Mouse (Mus musculus): ENCODE data around the gene Ube2l3.
A peak's percentile ranks its signal among the peaks of the same experiment; 100 is the strongest.

Gene Ube2l3

DNA sequence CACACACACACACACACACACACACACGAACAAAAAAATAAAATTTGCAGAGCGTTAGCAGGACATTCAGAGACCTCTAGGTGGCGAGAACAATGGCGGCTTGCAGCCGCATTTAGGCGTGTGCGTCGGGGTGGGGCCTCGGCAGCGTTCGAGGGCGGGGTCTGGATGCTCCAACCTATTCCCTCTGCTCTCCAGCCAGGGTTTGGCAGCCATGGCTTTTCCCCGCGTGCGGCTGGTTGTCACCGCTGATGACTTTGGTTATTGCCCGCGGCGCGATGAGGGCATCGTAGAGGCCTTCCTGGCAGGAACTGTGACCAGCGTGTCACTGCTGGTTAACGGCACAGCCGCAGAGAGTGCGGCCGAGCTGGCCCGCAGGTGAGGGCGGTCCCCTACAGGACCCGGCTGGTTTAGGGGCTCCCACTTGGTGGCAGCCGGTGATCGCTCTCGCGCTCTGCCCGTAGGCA, 55.6 kb downstream of the Ube2l3 start, which contains the start of gene Ccdc116:
Gene Ccdc116, minus strand, starts transcription at position 458 of the 464 bp plus-strand sequence.
- peak; percentile 80 to 85 for DNase-seq

DNA sequence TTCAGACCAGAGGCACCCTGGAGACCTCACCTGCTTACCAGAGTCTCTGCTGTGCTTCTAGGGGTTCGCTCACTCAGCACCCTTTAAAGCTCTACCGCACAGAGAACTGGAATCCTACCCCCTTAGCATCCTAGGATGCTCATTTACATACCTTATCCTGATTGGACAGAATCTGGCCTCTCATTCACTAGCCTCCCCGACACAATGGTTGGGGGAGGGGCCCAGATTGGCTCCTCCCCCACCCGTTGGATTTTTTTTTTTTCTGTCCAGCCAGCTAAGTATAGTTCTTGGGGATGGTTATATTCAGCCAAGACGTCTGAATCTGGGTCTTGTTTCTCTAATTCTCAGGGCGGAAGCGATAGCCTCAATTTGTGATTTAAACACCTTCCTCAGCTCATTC, 58.1 kb downstream of the Ube2l3 start, which contains the start of gene Ydjc:
Gene Ydjc, plus strand, starts transcription at position 283 of the 400 bp plus-strand sequence.
- DNase-seq, result no peak

DNA sequence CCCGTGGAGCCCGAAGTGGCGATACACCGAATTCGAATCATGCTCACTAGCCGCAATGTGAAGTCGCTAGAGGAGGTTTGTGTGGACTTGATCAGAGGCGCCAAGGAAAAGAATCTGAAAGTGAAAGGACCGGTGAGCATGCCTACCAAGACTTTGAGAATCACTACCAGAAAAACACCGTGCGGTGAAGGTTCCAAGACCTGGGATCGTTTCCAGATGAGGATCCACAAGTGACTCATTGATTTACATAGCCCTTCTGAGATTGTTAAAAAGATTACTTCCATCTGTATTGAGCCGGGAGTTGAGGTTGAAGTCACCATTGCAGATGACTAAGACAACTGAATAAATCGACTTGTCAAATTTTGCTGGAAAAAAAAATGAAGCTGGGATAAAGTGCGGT, 65.1 kb downstream of the Ube2l3 start:
- no peak for DNase-seq

DNA sequence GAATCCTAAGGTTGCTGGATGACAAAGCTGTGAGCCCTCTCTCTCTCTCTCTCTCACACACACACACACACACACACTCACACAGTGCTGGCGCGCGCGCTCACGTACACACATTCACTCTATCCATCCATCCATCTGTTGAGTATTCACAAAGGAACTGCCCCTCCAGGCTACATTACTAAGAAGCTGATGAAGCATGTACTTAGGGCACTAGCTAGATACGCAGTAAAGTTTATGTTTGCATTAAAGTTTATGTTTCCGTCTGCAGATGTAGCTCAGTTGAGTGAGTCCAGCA, 69.6 kb downstream of the Ube2l3 start:
- DNase-seq, result no peak

DNA sequence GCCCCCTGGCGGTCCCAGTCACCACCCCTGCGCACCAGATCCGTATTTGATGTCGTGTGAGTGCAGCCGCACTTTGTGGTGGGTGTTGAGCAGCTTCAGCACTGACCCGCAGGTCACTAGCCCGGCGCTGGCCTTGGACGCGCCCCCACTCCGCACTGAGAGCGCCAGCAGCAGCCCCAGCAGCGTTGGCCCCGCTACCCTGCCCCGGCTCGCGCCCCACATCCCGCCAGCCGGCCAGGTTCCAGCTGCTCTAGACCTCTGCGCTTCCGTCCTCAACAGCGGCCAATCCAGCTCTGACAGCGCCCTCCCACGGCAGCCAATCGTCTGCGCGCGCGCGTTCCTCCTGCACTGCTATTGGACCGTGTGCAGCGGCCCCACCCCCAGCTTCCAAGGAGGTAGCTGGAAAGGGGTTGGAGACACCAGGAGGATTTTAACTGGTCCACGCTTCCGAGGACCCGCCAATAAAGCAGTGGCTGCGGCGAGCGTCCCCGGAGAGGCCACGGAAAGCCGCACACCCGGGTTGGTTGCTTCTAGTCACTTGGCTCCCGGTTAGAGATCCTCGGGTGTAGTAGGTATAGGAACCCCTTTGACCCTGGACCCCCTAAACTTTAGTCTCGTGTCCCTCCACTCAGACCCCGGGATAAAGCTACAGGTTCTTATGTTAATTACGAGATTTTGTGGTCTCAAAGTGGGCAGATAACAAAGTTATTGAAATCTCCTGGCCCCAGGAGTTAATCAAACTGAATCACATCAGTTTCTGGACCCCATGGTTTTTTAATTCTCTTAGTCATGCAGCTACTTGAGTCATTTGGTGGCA, 70.2 kb downstream of the Ube2l3 start, which contains the start of gene Sdf2l1:
Gene Sdf2l1, minus strand, starts transcription at position 295 of the 817 bp plus-strand sequence.
- peak; percentile 97 for DNase-seq

DNA sequence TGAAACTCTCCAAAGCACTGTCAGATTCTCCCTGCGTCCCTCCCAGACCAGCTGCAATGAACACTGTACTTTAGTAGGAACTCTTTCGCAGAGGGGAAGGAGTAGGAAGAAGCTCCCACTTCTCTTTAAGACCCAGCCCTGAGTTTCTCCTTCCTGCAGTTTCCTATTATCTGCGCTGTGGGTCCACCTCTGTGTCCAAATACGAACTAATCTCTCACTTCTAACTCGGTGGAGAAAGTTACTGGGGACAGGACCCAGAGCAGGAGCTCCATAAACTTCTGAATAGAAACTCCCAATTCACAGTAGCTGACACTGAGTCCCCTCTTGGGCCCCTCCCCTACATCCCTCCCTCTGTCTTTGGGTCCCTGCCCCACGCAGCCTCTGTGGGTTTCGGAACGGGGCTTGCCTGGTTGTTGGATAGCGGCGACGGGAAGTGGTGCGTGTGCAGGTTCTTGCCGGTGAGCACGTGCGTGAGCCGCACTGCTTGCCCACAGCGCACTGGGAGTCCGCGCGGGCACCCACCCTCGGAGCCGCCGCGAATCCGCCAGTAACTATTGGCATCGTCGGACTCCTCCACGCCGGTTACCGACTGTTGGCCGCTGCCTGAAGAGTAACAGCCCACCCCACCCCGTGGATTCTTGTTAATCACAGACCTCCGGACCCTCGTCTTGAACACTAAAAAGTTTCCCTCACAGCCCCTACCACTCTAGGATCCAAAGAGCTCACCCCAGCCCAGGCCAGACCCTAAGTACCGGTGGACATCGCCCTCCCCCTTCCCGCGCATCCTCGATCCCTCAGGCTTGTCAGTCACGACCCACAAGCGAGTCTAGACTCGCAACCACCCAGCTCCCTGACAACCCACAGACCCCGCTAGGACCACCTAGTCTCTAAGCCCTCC, 71.0 kb downstream of the Ube2l3 start:
- DNase-seq, result peak in 1 of 2 experiments; percentile 14

DNA sequence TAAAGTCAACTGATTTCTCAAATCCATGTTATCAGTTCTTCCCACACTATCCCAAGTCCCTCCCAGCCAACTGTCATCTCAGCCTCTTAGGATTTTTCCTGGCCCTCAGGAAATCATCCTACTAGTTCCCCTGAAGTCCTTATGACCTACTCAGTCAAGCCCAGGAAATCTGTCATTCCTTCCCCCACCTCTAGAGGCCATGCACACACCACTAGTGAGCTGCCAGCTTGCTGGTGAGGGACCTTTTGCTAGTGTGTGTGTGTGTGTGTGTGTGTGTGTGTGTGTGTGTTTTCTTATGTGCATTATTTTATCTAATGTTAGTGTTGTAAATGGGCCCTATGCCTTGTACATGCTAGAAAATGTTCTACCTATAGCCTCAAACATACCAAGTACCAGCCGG, 75.2 kb downstream of the Ube2l3 start:
- peak in 1 of 2 experiments; percentile 27 for DNase-seq

DNA sequence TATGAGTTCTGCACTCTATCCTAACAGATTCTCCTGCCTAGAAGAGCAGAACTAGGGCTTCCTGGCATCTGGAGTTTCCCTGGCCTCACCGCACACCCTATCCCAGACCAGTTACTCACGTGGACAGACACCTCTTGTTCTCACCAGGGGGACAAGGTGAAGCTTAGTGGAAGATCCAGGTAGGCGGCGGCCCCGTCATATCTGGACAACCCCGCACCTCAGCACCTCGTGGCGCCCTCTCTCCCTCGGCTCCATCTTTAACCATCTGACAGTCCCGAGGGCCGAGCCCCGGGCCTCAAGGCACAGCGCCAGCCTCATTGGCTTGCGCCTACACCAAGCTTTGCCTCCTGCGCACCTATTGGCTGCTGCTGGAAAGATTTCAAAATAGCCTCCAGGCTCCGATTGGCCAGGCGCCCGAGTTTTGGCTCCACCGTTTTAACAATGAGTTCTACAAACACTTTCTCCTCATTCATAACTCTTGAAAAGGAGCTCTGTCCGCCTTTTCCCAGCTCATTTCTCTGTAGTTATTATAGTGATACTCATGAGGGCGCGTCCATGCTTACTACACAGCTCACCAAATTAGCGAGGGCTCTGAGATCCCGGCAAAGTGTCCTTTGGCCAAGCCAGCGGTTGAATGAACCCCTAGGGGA, 77.5 kb downstream of the Ube2l3 start, which contains the start of gene 2610318N02Rik:
Gene 2610318N02Rik, minus strand, starts transcription at position 297 of the 650 bp plus-strand sequence.
- DNase-seq, result peak; percentile 52 to 65

DNA sequence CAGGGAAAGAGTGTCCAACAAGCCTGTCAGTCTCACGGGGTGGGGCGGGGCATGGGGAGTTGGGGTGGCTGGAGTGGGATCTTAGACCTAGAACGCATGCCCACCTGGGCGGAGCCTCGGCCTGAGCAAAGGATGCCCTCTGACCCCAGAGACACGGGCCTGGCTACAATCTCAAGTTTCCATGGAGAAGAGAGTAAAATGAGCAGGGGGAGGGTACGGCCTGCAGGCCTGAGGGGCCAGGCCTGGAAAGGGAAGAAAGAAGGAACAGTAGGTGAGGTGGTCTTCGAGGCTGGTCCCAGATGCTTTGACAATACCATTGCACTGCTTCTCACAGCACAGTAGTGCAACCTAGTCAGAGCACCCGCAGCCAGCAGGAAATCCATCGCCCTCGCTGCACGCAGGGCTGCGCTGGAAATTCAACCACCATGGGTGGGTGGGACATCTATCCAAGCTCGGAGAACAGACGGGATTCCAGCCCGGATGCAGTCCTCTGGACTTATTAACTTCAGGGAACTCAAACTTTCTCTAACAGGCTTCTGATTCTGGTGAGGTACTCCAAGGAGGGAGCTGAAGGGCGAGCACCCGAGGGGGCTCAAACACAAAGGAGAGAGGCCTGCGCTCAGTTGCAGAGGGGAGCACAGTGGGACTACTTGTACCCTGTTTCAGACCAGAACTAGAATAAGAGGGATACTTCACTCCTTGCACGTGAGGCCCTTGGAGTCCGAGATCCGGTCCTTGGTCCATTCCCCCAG, 78.2 kb downstream of the Ube2l3 start:
- DNase-seq, result no peak

DNA sequence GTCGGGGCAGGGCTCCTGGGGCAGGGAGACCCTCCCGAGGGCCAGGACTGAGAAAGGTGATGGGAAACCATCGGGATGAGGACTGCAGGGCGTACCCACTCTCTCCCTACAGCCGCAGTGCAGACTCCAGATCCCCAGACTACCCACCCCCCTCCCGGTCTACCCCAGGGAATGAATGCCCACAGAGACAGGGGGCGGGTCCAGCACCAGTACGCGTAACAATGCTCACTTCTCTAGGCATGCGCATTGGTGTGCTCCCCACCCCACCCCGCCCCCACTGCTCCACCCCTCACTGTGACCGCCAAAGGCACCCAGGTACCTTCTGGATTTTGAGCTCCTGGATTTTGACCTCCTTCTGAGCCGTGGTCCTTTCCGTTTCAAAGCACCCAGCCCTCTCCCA, 80.9 kb downstream of the Ube2l3 start:
- no peak for DNase-seq

DNA sequence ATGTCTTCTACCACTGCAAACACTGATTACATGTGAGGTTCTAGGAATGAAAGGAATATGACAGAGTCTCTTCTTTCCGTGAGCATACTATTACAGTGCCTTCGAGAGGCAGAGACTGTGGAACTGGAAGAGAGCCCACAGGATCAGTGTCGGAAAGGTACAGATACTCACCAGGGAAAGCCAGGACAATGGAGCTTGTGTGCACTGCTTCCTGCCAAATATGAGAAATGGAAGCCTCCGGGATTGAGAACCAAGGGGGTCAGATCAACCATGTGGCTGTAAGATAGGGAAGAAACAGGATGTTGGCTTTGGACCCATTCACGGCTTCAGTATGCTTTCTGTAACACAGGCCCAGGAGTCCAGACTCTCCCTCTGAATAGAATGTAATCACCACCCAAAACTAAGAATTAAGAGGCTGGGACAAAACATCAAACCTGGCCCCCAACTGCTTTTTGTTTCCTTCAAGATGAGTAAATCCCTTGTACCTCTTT, 85.1 kb downstream of the Ube2l3 start:
- DNase-seq, result no peak

DNA sequence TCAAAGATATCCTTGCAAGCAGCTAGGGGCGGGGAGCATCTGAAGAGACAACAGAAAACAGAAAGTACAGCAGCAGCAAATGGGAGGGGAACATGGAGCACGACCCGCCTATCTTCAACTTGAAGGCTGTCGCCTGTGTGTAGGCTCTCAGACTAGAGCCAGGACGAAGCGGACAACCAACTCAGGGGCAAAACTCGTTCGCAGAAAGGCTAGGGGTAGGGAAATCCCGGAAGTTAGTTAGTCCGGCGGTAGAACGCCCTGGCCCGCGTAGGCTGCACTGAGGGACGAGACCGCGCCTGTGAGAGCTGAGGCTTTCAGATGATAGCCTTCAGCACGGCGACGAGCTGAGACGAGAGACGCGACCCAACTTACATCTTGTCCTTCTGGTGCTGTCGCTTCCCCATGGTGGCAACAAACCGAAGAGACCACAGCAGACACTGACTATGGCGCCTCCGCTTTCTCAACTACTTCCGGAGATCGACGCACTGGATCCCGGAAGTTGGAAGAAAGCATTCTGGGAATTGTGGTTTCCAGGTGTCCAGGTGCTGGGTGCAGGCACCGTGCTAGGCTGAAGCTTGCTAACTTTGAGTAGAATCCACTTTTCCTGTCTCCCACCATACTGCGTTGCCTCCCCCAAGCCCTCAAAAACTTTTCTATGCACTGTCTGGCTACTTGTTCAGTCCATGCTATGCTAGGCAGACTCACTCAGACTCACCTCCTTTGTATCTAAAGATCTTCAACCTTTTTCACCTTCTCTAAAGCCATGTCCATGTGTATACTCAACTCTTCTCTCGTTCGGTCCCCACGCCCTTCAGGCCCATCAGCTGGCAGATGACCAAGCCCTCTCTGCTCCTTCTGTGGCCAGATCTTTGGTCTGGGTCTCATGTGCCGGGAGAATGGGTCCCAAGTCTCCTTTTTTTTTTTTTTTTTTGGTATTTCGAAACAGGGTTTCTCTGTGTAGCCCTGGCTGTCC, 91.4 kb downstream of the Ube2l3 start, which contains the start of gene Ppil2:
Gene Ppil2, minus strand, starts transcription at position 487 of the 973 bp plus-strand sequence.
- DNase-seq, result peak; percentile 67 to 77

DNA sequence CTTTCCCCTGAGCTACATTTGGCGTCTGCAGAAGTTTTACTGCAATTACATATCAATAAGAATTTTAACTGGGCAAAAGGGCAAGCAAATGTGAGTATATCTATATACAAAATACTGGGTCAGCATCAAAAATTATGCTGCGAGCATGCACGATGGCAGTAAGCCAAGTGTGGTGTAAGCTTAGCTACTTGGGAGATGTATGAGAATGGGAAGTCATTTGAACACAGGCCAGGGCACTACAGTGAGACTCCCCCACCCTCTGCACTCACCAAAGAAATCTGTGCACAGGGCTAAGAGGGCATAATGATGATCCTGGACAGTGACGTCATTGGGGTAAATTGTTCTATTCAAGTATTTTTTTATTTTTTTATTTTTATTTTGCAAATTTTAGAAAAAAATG, 97.8 kb downstream of the Ube2l3 start:
- DNase-seq, result no peak

DNA sequence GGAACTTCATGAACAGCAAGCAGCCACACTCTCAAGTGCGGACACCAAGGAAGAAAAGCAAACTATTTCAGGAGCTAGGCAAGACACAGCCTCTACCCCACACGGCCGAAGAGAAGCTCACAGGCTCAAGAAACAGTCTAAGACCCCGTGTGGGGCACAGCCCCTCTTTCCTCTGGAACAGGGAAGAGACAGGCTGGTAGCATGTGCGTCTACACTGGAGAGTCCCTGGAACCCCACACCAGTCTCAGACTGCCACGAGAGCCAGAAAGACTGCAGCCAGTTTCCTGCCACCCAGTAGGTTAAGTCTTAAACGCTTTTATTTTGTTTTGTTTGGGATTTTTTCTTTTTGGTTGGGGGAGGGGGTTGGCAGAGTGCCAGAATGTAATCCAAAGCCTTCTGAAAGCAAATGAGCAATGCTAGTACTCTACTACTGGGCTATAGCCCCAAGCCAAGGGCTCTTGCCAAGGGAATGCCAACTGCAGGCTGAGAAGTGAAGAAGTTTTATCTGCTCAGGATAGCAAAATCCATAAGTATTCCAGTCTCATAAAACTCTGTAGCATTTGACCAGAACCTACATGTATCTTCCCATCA, 99.7 kb downstream of the Ube2l3 start:
- no peak for DNase-seq

Measured in cerebellum, postnatal 36 days (tissue).